Mouse (Mus musculus) embryonic stem cell, embryonic (primary cell): Measurements from ENCODE around the gene Prss23.

ENCODE experiments used
- CTCF ChIA-PET, 4 experiments: fragments of 300-600 bp in 2 of 4; fragments of 350-600 bp in 2 of 4; sonication (Branson Sonifier 250); formaldehyde crosslinking; loops; one replicate each; lab custom pipeline; 2022; ENCODE audit warnings: inconsistent platforms in 2 of 4; lab: Charles Lee
- POLR2A ChIA-PET, 4 experiments: fragments of 300-600 bp in 2 of 4; fragments of 350-600 bp in 2 of 4; sonication (Branson Sonifier 250); formaldehyde crosslinking; loops; one replicate each; lab custom pipeline; 2022; ENCODE audit warnings: antibody characterized with exemption in 4 of 4, inconsistent platforms in 1 of 4; lab: Charles Lee

Prss23 gene

DNA sequence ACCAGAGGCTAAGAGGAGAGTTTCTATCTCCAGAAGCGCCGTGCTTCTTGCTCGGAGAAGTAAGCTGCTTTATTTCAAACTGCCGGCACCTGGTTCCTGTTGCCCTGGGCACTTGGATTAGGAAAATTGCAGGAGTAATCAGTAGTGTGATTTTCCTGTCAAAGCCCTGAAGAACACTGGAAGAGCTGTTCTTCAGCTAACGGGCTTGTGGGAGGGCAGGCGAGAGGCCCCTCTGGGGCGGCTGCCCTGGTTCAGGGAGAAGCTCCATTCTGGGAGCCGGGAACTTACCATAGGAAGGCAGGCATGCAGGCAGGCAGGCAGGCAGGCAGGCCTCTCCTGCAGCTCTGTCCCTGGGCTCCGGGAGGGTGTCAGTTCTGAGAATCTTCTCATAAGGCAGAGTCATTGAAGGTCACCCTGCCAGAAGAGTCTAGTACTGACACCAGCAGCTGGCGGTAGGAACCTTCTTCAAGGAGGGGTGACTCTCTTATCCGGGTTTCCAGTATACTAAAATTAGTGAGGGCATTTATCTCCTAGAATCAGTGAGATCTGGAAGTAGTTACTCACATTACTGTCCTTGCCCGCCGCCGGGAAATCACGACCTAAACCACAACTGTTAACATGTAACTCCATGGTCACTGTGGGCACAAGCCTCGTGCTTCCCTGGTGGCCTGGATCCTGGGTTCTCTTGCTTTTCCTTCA, at the start of gene Prss23:
Gene Prss23 (minus strand): TSS at position 457 of the 699 bp plus-strand sequence.
- ChIA-PET POLR2A (interaction anchor here in 1 of 4 experiments (0.7 kb wide), 1 partner anchor 9 kb away, joined by 3 read pairs; no protein-coding TSS in a partner anchor), CTCF (interaction anchor here in 2 of 4 experiments (0.7 to 1.8 kb wide), 2 partner anchors 49 to 302 kb away, joined by 3 to 4 read pairs; no protein-coding TSS in a partner anchor)

DNA sequence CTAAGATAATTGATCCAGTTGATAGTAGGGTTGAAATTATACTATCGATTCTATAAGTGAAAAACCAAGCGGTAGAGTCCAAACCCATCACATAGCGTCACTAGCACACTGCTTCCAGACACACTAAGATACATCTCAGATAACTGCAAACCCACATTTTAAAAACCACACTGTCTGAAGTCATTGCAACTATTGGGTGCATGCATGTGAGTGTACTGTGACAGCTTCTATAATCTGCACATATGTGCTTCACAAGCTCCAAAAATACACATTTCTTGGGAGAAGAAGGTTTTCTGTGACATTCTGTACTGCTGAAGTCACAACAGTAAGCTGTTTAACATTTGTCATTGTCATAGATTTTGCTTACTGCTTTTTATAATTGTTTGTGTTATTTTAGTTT, 49.1 kb upstream of the Prss23 start:
- ChIA-PET POLR2A (no interaction called here), CTCF (interaction anchor here in 1 of 4 experiments (0.6 kb wide), 1 partner anchor 290 kb away, joined by 4 read pairs; no protein-coding TSS in a partner anchor)

DNA sequence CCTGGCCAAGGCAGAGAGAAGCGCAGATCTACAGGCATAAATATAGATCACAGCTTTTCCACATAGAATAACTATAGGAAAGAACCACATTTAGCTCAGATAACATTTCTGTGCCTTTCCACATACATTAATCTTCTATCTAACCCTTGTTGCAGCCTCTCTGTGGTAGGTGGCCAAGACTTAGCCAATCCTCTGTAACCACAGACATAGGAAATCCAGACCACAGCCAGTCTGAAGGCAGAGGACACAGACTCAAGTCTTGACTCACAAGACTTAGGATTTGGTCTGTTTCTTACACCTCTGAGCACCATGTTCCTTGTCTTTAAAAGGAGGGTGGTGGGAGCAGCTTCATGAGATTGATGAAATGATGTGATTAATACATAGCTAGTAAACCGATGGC, 37.6 kb upstream of the Prss23 start:
- CTCF ChIA-PET: interaction anchor here in 1 of 4 experiments (0.8 kb wide), 1 partner anchor 345 kb away, joined by 3 read pairs; no protein-coding TSS in a partner anchor

DNA sequence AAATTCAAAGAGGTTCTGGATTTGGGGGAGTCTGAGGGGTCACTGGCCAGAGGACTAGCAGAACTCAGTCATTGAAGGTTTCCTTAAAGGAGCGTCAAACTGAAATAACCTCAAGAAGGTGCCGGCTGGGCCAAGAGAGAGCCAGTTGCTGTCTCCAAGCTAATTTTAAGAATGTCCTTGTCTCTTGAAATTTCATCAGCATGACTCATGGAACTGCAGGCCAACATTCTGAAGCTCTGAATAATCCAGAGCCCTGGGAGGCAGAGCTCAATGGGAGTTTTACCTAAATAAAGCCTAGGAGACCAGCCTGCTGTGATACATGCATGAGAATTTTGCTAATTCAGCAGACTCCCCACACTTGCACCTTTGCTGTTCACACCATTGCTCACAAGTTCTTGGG, 36.5 kb upstream of the Prss23 start:
- ChIA-PET POLR2A (no interaction called here), CTCF (no interaction called here)

More for the DNA sequence above, 37.6 kb upstream of the Prss23 start:
- POLR2A ChIA-PET: no interaction called here

DNA sequence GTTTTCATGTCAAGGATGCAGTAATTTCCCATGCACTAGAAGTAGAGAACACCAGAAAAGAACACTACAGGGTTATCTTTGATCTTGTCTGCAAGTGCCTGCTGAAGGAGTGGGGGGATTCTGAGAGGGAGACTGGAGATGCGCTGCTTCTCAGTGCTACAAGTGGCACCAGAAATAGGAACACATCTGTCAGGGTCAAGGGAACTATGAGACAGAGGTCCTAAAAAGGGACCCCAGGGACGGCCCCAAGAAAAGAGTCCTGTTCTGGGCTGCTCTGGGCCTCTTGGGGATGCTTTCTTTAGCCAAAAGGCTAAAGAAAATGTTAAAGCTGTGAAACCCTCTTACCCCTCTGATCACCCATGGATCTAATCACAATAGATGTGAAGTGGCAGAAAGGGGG, 35.2 kb upstream of the Prss23 start:
- POLR2A ChIA-PET: no interaction called here
- CTCF ChIA-PET: no interaction called here

DNA sequence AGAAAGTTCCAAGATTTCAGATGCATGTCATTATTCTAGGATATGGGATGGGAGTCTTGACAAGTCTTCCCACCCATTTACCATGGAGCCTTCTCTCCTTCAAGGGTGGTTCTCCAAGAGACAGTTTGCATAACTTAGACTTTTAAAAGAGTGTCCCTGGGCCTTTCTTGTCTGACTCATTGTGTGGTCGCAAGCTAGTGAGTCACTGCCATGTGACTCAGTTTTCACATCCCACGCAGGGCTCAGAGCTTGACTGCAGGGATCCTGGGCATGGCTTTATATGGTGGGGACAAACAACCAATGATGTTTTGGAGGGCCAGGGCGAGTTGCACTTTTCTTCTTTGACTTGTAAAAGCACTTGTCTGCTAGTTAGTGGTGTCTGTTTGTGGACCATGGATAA, 34.0 kb upstream of the Prss23 start:
- POLR2A ChIA-PET: no interaction called here
- CTCF ChIA-PET: no interaction called here

DNA sequence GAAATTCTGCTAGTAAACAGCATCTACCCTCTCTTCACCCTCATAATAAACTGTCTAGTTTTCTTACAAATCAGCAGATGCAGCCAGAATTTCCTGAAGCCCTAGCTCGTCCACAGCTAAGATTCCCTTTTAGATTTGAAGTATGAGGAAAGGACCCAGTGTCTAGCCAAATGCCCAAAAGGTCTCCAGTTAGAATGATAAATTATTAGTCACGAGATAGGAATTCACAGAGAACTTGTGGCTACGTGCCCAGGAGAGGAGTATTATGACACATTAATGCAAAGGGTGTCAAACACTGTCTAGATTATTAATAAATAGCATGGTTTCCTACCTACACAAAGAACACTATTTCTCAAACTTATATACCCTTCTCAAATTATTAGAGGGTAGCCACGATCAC, 32.6 kb upstream of the Prss23 start:
- CTCF ChIA-PET: no interaction called here
- POLR2A ChIA-PET: no interaction called here

DNA sequence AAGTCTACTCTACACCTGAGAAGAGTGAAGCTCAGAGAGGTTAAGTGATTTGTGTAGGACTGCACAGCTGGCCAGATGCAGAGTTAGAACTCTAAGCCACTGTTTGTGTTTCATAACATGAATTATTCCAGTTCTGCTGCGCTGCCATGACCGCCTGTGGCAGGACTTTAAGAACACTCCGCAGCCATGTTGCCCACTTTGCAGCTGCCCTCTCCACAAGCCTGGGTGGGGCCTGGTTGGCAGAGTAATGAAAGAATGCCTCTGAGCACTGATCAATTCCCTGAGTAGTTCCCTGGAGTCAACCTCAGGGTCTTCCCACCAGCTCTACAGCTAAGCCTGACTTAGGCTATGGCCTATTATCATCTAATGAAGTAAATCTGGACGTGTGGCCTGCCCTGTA, 32.1 kb upstream of the Prss23 start:
- ChIA-PET POLR2A (no interaction called here), CTCF (no interaction called here)

DNA sequence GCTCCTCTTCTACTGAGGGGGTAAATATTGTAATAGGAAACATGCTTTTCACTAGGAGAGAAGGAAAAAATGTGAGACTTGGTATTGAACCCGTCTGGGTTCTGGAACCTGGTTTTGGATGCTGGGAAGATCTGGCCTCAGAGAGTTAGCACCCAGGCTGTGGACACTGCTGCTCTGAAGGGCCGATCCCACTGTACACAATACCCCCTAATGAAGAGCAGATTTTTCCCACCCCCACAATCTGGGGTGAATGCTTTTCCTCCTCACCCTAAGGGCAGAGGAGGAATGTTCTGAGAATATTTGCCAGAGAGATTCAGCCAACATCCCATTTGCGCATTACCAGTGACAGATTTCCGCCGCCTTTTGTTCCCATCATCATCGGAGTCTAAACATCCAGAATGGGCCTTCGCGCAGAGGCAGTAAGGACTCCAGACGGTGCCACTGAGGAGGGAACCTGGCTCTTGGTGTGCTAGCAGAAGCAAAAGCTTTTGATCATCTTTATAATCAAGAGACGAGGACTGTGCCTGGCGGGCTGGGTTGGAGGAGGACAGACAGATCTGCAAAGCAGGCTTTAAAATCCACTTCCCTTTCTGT, 31.6 kb upstream of the Prss23 start:
- ChIA-PET CTCF (no interaction called here), POLR2A (no interaction called here)

DNA sequence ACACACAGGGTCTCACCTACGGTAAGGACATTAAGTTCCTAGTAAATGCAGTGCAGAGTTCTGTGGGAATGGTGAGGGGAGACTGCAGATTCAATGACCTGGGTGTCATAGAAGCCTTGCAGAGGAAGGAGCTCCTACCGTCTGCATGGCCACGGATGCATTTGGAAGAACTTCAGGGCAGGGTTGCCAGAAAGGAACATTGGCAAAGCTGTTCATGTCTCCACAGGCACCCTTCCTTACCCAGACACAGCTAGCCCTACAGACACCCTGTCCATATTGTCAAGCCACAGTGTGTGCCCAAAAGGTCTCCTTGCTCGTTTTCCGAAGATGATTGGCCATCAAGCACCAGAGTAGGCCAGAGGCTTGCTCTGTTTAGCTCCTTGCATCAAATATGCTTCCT, 30.1 kb upstream of the Prss23 start:
- ChIA-PET CTCF (no interaction called here), POLR2A (no interaction called here)

DNA sequence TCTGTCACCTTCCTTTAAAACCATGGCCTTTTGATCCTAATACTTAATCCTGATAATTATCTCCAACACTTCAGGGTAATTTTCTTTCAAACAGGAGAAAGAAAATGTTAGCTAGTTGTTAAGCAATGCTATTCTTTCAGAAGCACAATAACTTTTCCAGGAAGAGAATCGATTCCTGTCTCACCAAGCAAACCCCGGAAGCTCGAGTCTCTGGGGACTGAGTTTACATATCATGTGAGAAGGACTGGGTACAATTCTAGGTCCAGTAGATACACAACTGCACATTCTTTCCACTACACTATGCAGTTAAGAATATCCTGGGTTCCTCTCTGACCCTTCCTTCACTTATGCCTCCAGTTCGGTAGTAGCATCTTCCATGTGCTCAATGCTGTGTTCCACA, 29.7 kb upstream of the Prss23 start:
- CTCF ChIA-PET: no interaction called here
- POLR2A ChIA-PET: no interaction called here

DNA sequence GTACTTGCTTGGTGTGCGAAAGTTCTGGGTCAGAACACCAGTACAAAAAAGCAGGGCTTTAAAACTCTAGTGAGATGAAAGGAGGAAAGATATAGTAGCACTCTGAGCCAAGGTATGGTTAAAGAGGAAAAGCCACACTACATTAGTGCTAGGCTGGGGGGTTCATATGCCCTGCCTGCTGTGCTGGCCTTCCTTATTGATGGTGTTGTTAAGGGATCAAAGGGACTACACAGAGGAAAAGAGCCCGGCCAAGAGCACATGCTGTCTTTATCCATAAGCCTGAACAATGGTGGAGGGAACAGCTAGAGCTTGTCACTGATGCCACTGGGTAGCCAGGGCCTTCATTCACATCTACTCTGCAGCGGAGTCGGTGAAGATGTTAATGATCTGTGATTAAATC, 28.2 kb upstream of the Prss23 start:
- POLR2A ChIA-PET: no interaction called here

DNA sequence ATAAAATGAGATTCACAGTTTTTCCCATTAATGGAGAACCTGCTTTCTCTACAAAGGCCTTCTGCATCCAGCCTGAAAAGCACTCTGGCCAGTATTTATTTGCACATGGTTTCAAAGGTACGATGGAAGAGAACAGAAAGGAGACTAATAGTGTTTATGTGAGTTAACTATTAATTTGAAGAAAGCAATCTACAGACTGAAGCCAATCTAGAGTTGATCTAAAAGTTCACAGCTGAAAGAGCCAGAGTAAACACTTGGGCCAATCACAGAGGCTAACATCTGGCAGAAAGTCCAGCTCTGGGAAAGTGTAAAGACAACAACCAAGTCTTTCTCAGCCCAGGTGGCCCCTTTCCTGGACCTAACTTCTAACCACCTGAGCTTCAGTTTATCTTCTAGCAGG, 27.1 kb upstream of the Prss23 start:
- ChIA-PET CTCF (no interaction called here), POLR2A (interaction anchor here in 1 of 4 experiments (0.6 kb wide), 1 partner anchor 273 kb away, joined by 4 read pairs; no protein-coding TSS in a partner anchor)

More for the DNA sequence above, 28.2 kb upstream of the Prss23 start:
- CTCF ChIA-PET: no interaction called here

DNA sequence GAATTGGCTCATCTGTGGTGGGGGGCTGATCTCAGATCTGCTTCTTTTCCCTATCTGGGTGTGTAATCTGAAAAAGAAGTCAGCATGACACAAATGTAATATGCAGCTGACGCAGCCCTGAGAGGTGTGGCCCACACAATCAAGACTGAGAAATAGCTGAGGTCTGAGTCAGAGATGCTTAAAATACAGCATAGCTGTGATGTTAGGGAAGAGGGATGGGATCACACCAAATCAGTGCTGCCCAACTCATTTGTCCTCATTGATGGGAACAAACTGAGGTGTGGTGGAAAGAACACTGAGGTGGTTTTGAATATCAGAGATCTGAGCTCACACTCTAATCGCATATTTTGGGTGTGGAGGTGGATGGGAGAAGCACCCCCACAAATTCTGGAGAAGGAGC, 14.0 kb upstream of the Prss23 start:
- ChIA-PET CTCF (no interaction called here), POLR2A (no interaction called here)

DNA sequence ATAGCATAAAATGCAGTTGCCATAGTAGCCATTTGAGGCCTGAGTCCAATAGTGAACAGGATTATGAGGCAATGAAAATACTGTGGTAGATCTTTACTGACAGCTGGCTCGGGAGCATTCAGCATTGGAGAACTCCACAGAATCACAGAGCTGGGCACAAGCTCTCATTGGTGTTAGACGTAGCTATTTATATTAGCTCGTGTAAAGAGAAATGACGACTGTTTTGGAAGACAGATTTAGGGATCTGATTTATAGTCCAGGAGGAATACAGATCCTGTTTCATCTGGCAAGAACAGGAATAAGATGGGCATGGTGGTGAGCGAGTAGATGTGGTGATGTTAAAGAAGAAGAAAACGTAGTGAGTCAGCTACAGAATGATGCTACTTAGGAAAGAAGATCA, 12.4 kb upstream of the Prss23 start:
- CTCF ChIA-PET: no interaction called here
- POLR2A ChIA-PET: no interaction called here

DNA sequence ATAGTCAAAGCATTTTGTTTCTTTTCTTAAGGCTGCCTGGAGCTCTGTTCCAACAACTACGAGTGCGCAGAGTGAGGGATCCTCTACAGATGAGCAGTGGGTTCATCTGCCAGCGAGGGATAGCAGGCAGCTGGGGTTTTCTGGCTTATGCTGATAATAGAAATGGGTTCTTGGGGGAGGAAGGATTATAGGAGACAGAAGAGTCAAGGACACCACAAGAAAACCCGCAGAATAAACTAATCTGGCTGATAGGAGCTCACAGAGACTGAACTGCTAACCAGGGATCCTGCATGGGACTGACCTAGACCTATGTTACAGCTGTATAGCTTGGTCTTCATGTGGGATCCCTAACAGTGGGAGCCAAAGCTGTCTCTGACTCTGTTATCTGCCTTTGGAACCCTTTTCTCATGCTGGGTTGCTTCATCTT, 456 bp upstream of the Prss23 start:
- POLR2A ChIA-PET: interaction anchor here in 1 of 4 experiments (0.6 kb wide), 1 partner anchor 9 kb away, joined by 3 read pairs; no protein-coding TSS in a partner anchor

DNA sequence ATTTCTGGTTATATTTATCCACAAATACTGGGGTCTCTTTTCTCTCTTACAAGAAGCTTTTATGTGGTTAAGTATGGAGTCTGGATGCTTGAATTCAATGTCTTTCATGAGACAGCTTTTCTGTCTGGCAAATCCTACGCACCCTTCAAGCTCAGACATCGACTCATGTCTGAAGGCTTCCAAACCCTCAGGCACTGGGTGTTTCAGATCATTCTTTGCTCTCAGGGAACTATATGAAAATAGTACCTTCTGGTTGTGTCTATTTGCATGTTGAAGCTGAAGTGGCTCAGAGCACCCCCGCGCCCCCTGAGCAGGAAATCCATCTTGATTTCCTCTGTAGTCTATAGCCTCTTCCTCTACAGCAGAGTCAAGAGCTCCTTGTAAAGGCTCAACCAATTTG, 3.2 kb downstream of the Prss23 start:
- CTCF ChIA-PET: no interaction called here
- POLR2A ChIA-PET: no interaction called here

More for the DNA sequence above, 456 bp upstream of the Prss23 start:
- CTCF ChIA-PET: interaction anchor here in 1 of 4 experiments (1.8 kb wide), 1 partner anchor 50 kb away, joined by 4 read pairs; no protein-coding TSS in a partner anchor

DNA sequence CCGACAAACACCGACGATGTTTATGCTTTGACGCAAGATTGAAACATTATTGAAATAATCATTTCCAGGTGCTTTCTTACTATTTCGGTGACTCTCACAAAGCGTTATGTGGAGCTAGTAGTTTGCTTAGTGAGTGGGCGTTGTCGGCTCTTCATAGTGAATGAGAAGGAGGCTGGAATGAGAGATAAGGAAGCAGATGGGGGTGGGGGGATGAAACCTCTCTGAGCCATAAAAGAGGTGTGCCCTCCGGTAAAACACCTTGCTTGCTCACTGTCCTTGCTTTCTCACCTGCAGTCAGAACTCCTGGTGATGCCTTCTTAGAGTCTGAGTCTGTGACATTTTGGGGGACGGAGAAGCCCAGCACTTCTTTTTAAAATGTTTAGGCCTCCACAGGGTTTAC, 4.8 kb downstream of the Prss23 start:
- CTCF ChIA-PET: interaction anchor here in 2 of 4 experiments (0.5 to 0.7 kb wide), 3 partner anchors 64 to 845 kb away, joined by 3 to 4 read pairs (median 3); no protein-coding TSS in a partner anchor
- POLR2A ChIA-PET: interaction anchor here in 1 of 4 experiments (0.5 kb wide), 1 partner anchor 21 kb away, joined by 3 read pairs; no protein-coding TSS in a partner anchor

DNA sequence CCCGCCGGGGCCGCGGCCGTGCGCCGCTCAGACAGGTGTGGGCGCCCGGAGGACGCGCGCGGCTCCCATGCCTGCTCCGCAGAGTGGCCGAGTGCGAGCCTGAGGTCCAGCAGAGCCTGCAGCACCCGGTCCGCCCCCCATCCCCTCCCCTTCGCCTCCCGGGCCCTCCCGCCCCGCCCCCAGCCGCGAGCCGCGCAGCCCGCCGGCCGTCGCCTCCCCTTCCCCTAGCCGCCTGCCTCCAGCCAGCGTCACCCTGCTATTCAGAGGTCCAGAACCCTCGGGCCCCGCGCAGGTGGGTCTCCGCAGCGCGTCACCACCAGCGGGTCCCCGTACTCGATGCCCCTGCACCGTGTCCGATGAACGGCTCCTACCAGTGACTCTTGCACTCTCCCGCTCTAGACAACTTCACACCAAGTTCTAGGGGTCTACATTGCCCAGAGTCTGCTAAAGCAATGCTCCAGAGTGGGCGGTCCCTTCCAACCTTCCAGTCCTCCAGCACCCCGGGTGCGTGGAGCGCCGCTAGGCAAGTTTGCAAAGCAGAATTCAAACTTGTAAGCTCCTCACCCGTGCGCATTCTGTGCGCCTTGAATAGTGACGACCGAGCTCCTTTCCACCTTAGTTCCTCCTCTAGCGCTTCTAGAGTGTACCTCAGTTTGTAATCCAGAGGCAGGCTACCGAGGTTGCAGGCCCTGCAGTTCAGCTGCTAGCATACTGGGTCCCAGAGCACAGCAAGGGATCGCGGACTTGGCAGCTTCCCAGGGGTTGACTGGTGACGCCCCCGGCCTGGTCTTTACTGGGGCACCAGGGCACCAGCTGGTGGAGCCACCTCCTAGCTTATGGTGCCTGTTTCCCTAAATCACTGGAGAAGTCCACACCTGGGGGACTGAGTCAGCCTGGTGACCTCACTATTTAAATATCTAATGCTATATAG, 9.3 kb downstream of the Prss23 start:
- POLR2A ChIA-PET: interaction anchor here in 2 of 4 experiments (0.6 to 0.8 kb wide), 2 partner anchors 9 to 785 kb away, joined by 3 read pairs; partner anchors contain the start of gene Prss23 (in 1 of the 2)
- CTCF ChIA-PET: interaction anchor here (0.6 to 1.9 kb wide), 6 partner anchors 15 to 480 kb away, joined by 3 to 5 read pairs (median 3); no protein-coding TSS in a partner anchor
